Mouse (Mus musculus) liver, adult 2 months (tissue): ENCODE data around the gene Stxbp4. TPM values are rescaled to one million over a fixed set of nuclear protein-coding genes. Genes with fewer than 3 reads are reported as not detected.

Experiments used
- DNase-seq: peaks from one replicate; pipeline ENCODE4 v3.0.0-alpha.2; 2011; ENCODE audit warnings: low read depth, low spot score; ENCODE audit errors: extremely low read depth
- H3K27ac ChIP-seq: fragments of 200-500 bp; replicated peaks from 2 replicates; pipeline ENCODE4 v1.5.1; 2012; ENCODE audit warnings: low read depth, mild to moderate bottlenecking, control low read depth, inconsistent platforms, low read length; ENCODE audit not compliant: insufficient read depth
- H3K27me3 ChIP-seq: fragments of 200-500 bp; 2 replicates; pipeline ENCODE4 v1.6.1; 2012; ENCODE audit warnings: mild to moderate bottlenecking, moderate library complexity, low read length, inconsistent platforms; ENCODE audit not compliant: control insufficient read depth, insufficient read depth
- H3K36me3 ChIP-seq: fragments of 200-500 bp; 2 replicates; pipeline ENCODE4 v1.6.1; 2012; ENCODE audit warnings: low read length, inconsistent platforms; ENCODE audit not compliant: control insufficient read depth, insufficient read depth
- H3K4me1 ChIP-seq: fragments of 200-500 bp; 2 replicates; pipeline ENCODE4 v1.6.1; 2011; ENCODE audit warnings: low read length; ENCODE audit not compliant: control insufficient read depth, insufficient read depth
- H3K4me3 ChIP-seq: fragments of 200-500 bp; 2 replicates; pipeline ENCODE4 v1.5.1; 2011; ENCODE audit warnings: low read depth, mild to moderate bottlenecking, control low read depth, low read length, moderate library complexity; ENCODE audit not compliant: insufficient read depth
- H3K79me2 ChIP-seq: fragments of 200-500 bp; 2 replicates; pipeline ENCODE4 v1.6.1; 2012; ENCODE audit warnings: inconsistent platforms, mild to moderate bottlenecking, low read length, moderate library complexity; ENCODE audit not compliant: control insufficient read depth, insufficient read depth
- H3K9ac ChIP-seq: fragments of 200-500 bp; 2 replicates; pipeline ENCODE4 v1.6.1; 2012; ENCODE audit warnings: low read depth, mild to moderate bottlenecking, control low read depth, inconsistent platforms, low read length
- CTCF ChIP-seq: fragments of 200-500 bp; IDR thresholded peaks from 2 replicates; pipeline ENCODE4 v1.5.1; 2011; ENCODE audit warnings: low read depth, low read length, control low read depth
- POLR2A ChIP-seq: fragments of 200-500 bp; IDR thresholded peaks from 2 replicates; pipeline ENCODE4 v1.6.1; 2011; ENCODE audit warnings: low read length, control low read depth; ENCODE audit not compliant: insufficient read depth; ENCODE audit errors: extremely low read depth
- WGBS: fragments of 180-500 bp; shearing (Covaris S2); methylation state at CpG from one replicate; pipeline ENCODE4 v1.1.7; 2018; 5-methylcytosine and 5-hydroxymethylcytosine counted together
- polyA plus RNA-seq: library from polyadenylated mRNA; depleted of rRNA; stranded (reverse); fragments of >200 nt; gene quantifications from 2 replicates; pipeline ENCODE4 v1.2.3, GENCODE M21; 2012; rRNA removed
- total RNA-seq: library from RNA; depleted of rRNA; stranded (reverse); fragments of >200 nt; gene quantifications from 2 replicates; pipeline ENCODE4 v1.2.3, GENCODE M21; 2014; rRNA removed

Gene Stxbp4
- total and polyA plus RNA-seq, 2 experiments: 0.62 to 1.8 TPM

- no peak for DNase-seq
- no peaks in the 10 kb centered on the region for H3K36me3 ChIP-seq
- no peak overlapping the region for H3K27ac ChIP-seq
- H3K27me3 ChIP-seq: no peaks in the 10 kb centered on the region
- no peak overlapping the region for H3K9ac ChIP-seq
- no peak overlapping the region for H3K4me3 ChIP-seq
- H3K79me2 ChIP-seq: no peaks in the 10 kb centered on the region
- WGBS: 55% methylated on average over 5 of the region's 5 CpGs
- TF ChIP-seq POLR2A (no peak), CTCF (no peak)
- H3K4me1 ChIP-seq: no peaks in the 10 kb centered on the region
Measured at GRCm38 (mm10) chr11:90438768-90439167, 199.1 kb downstream of the Stxbp4 start.

Other genes with a start within 250 kb of the Stxbp4 start
- gene Hlf, start 247.2 kb downstream of the Stxbp4 start, total RNA-seq: 12.1 and 13.7 TPM in 2 replicates
- 18.3 and 25.2 TPM in 2 replicates for gene Hlf, start 247.2 kb downstream of the Stxbp4 start, polyA plus RNA-seq
- 10.6 and 11.5 TPM in 2 replicates for gene Cox11, start 89 bp upstream of the Stxbp4 start, total RNA-seq
- gene Cox11, start 89 bp upstream of the Stxbp4 start, polyA plus RNA-seq: 15.7 and 16.6 TPM in 2 replicates
- 14.3 and 20.9 TPM in 2 replicates for gene Tom1l1, start 50.3 kb upstream of the Stxbp4 start, total RNA-seq
- 4.7 and 4.8 TPM in 2 replicates for gene Tom1l1, start 50.3 kb upstream of the Stxbp4 start, polyA plus RNA-seq